Mouse (Mus musculus): ENCODE data around the gene Eif4enif1. TPM values are rescaled to one million over a fixed set of nuclear protein-coding genes. Genes with fewer than 3 reads are reported as not detected.

Eif4enif1 gene
- total and polyA plus RNA-seq, 3 experiments, result 42.8 to 235 (median 103) TPM

GRCm38 (mm10) chr11:3279729-3280128 lies 77.5 kb downstream of the Eif4enif1 start (continued):
- TF ChIP-seq NRF1 (IDR thresholded peaks at IDR 0.05; ENCODE audit: insufficient read depth, low read depth, low read length, poor library complexity, severe bottlenecking) (no peak), BHLHE40 (IDR thresholded peaks at IDR 0.05; ENCODE audit: borderline replicate concordance, low read depth, low read length) (peak; percentile 69; the same call in 1 of the 2 replicates), POLR2AphosphoS5 (IDR thresholded peaks at IDR 0.05; ENCODE audit: borderline replicate concordance, low read depth, low read length) (no peak), GATA1 (IDR thresholded peaks at IDR 0.05; ENCODE audit: low read depth, low read length) (peak; percentile 99), ELF1 (IDR thresholded peaks at IDR 0.05; ENCODE audit: low read depth, low read length) (no peak), MAFK (IDR thresholded peaks at IDR 0.05; ENCODE audit: borderline replicate concordance, low read depth, low read length) (peak; percentile 69; the same call in 1 of the 2 replicates), SMC3 (IDR thresholded peaks at IDR 0.05; ENCODE audit: low read depth, low read length) (no peak), JUND (IDR thresholded peaks at IDR 0.05; ENCODE audit: low read depth, low read length) (no peak), CHD2 (IDR thresholded peaks at IDR 0.05; ENCODE audit: low read length) (no peak)

- H3K4me1 ChIP-seq (ENCODE audit: control insufficient read depth in 1 of 2, insufficient read depth in 2 of 2, low read length in 2 of 2), result peaks cover 0 to 9% of the 10 kb centered on the region in 2 experiments; a peak in 2 of 4 replicates
- H3K79me2 ChIP-seq (ENCODE audit: control insufficient read depth, insufficient read depth, low read length, poor library complexity), result no peaks in the 10 kb centered on the region
- no peak overlapping the region for H3K9ac ChIP-seq (ENCODE audit: control insufficient read depth, low read depth, low read length, poor library complexity, severe bottlenecking)
- no peak for TF ChIP-seq JUND (IDR thresholded peaks at IDR 0.05; ENCODE audit: low read depth, low read length)
- TF ChIP-seq UBTF (IDR thresholded peaks at IDR 0.05; ENCODE audit: borderline replicate concordance, insufficient read depth, low read depth, low read length), result no peak
- TF ChIP-seq HCFC1 (IDR thresholded peaks at IDR 0.05; ENCODE audit: low read depth, low read length), result no peak
- no peak for TF ChIP-seq POLR2AphosphoS5 (IDR thresholded peaks at IDR 0.05; ENCODE audit: borderline replicate concordance, low read depth, low read length)
- TF ChIP-seq RAD21 (IDR thresholded peaks at IDR 0.05; ENCODE audit: low read depth, low read length), result no peak
- no peak for TF ChIP-seq MXI1 (IDR thresholded peaks at IDR 0.05; ENCODE audit: low read depth, low read length)
- TF ChIP-seq EP300 (IDR thresholded peaks at IDR 0.05; ENCODE audit: low read depth in 1 of 2, low read length in 2 of 2), result no peak
- no peak for TF ChIP-seq TBP (IDR thresholded peaks at IDR 0.05; ENCODE audit: low read depth, low read length)
- TF ChIP-seq CHD1 (IDR thresholded peaks at IDR 0.05; ENCODE audit: low read depth, low read length), result no peak
- H3K27ac ChIP-seq (ENCODE audit: control insufficient read depth, low read depth, low read length), result no peak overlapping the region
- peaks cover 0 to 7% of the 10 kb centered on the region in 2 experiments; a peak in 2 of 4 replicates for H3K36me3 ChIP-seq (ENCODE audit: control insufficient read depth in 1 of 2, insufficient read depth in 2 of 2, low read length in 2 of 2)
- H3K9me3 ChIP-seq (replicated peaks; ENCODE audit: insufficient read depth, low read length), result no peaks in the 10 kb centered on the region
- H3K4me3 ChIP-seq (ENCODE audit: control insufficient read depth in 1 of 2, insufficient read depth in 1 of 2, low read depth in 2 of 2, low read length in 2 of 2), result no peak overlapping the region
- DNase-seq (ENCODE audit: low read depth, low spot score), result no peak
- H3K27me3 ChIP-seq (ENCODE audit: control insufficient read depth in 1 of 2, insufficient read depth in 2 of 2, low read length in 2 of 2), result no peaks in the 10 kb centered on the region
These were observed 80.7 kb downstream of the Eif4enif1 start for GRCm38 (mm10) chr11:3282887-3283286.

- Histone ChIP-seq H3K4me1 (ENCODE audit: control insufficient read depth in 1 of 2, insufficient read depth in 2 of 2, low read length in 2 of 2) (peaks cover 3 to 16% of the 10 kb centered on the region in 2 experiments), H3K36me3 (ENCODE audit: control insufficient read depth in 1 of 2, insufficient read depth in 2 of 2, low read length in 2 of 2) (peaks cover 0 to 11% of the 10 kb centered on the region in 2 experiments; a peak in 2 of 4 replicates), H3K27ac (ENCODE audit: control insufficient read depth, low read depth, low read length) (no peak overlapping the region), H3K27me3 (ENCODE audit: control insufficient read depth in 1 of 2, insufficient read depth in 2 of 2, low read length in 2 of 2) (no peaks in the 10 kb centered on the region), H3K4me3 (ENCODE audit: control insufficient read depth in 1 of 2, insufficient read depth in 1 of 2, low read depth in 2 of 2, low read length in 2 of 2) (no peak overlapping the region), H3K79me2 (ENCODE audit: control insufficient read depth, insufficient read depth, low read length, poor library complexity) (peaks cover 2% of the 10 kb centered on the region; the same call in 1 of the 2 replicates), H3K9ac (ENCODE audit: control insufficient read depth, low read depth, low read length, poor library complexity, severe bottlenecking) (no peak overlapping the region), H3K9me3 (replicated peaks; ENCODE audit: insufficient read depth, low read length) (no peaks in the 10 kb centered on the region)
- no peak for DNase-seq (ENCODE audit: low read depth, low spot score)
- TF ChIP-seq TCF12 (IDR thresholded peaks at IDR 0.05; ENCODE audit: low read depth, low read length), result no peak
- no peak for TF ChIP-seq GABPA (IDR thresholded peaks at IDR 0.05; ENCODE audit: low read depth, low read length)
- no peak for TF ChIP-seq CHD2 (IDR thresholded peaks at IDR 0.05; ENCODE audit: low read length)
- TF ChIP-seq SMC3 (IDR thresholded peaks at IDR 0.05; ENCODE audit: low read depth, low read length), result no peak
- no peak for TF ChIP-seq ZNF384 (IDR thresholded peaks at IDR 0.05; ENCODE audit: low read depth, low read length)
- TF ChIP-seq BHLHE40 (IDR thresholded peaks at IDR 0.05; ENCODE audit: borderline replicate concordance, low read depth, low read length), result no peak
- TF ChIP-seq HCFC1 (IDR thresholded peaks at IDR 0.05; ENCODE audit: low read depth, low read length), result no peak
- no peak for TF ChIP-seq MYC (IDR thresholded peaks at IDR 0.05; ENCODE audit: low read depth, low read length)
- no peak for TF ChIP-seq CTCF (IDR thresholded peaks at IDR 0.05 in 2 of 3, conservative IDR thresholded peaks at IDR 0.05 in 1 of 3; ENCODE audit: control insufficient read depth in 1 of 3, insufficient read depth in 1 of 3, low read depth in 2 of 3, low read length in 3 of 3, poor library complexity in 1 of 3, severe bottlenecking in 1 of 3)
- no peak for TF ChIP-seq ETS1 (IDR thresholded peaks at IDR 0.05; ENCODE audit: low read depth, low read length)
- TF ChIP-seq NRF1 (IDR thresholded peaks at IDR 0.05; ENCODE audit: insufficient read depth, low read depth, low read length, poor library complexity, severe bottlenecking), result no peak
- no peak for TF ChIP-seq ZC3H11A (IDR thresholded peaks at IDR 0.05; ENCODE audit: low read depth, low read length)
- TF ChIP-seq MEF2A (IDR thresholded peaks at IDR 0.05; ENCODE audit: extremely low read depth, insufficient replicate concordance, low read depth, low read length, poor library complexity, severe bottlenecking), result no peak
- TF ChIP-seq MXI1 (IDR thresholded peaks at IDR 0.05; ENCODE audit: low read depth, low read length), result no peak
- no peak for TF ChIP-seq ZKSCAN1 (IDR thresholded peaks at IDR 0.05; ENCODE audit: low read depth, low read length)
These were observed 81.5 kb downstream of the Eif4enif1 start for GRCm38 (mm10) chr11:3283645-3284044.
